Mouse (Mus musculus): Measurements from ENCODE around the gene Cd33. TPM values are rescaled to one million over a fixed set of nuclear protein-coding genes. Genes with fewer than 3 reads are reported as not detected.

The Cd33 gene
- polyA plus RNA-seq, 1 experiment from 2014 or later, result 1.4 TPM

- Histone ChIP-seq H3K4me3 (ENCODE audit: low read depth, low read length) (no peak overlapping the region), H3K4me1 (ENCODE audit: control insufficient read depth, insufficient read depth, low read length) (no peaks in the 10 kb centered on the region), H3K4me2 (ENCODE audit: low read length) (no peak overlapping the region), H3K27me3 (ENCODE audit: control insufficient read depth, insufficient read depth, low read depth, low read length) (no peaks in the 10 kb centered on the region), H3K36me3 (ENCODE audit: control insufficient read depth, insufficient read depth, low read length) (no peaks in the 10 kb centered on the region), H3K9ac (ENCODE audit: low read depth, low read length) (no peak overlapping the region), H3K9me3 (replicated peaks; ENCODE audit: control insufficient read depth, low read length, poor library complexity, severe bottlenecking) (no peaks in the 10 kb centered on the region), H3K27ac (ENCODE audit: low read length) (no peak overlapping the region)
- ATAC-seq, result no peak
- 70% methylated on average over 8 of the region's 8 CpGs for WGBS
Observed at GRCm38 (mm10) chr7:43530216-43530785, 13.9 kb downstream of the Cd33 start.

GRCm38 (mm10) chr7:43525313-43525712 lies 18.9 kb downstream of the Cd33 start:
- WGBS, result 62% methylated on average over 3 of the region's 3 CpGs

GRCm38 (mm10) chr7:43522776-43523175 lies 21.5 kb downstream of the Cd33 start:
- no peaks in the 10 kb centered on the region for H3K9me3 ChIP-seq (replicated peaks; ENCODE audit: control insufficient read depth, low read length, poor library complexity, severe bottlenecking)
- H3K27me3 ChIP-seq (ENCODE audit: control insufficient read depth, insufficient read depth, low read depth, low read length), result no peaks in the 10 kb centered on the region
- ATAC-seq, result no peak
- no peaks in the 10 kb centered on the region for H3K4me1 ChIP-seq (ENCODE audit: control insufficient read depth, insufficient read depth, low read length)
- H3K4me3 ChIP-seq (ENCODE audit: low read depth, low read length), result no peak overlapping the region
- H3K4me2 ChIP-seq (ENCODE audit: low read length), result no peak overlapping the region
- 86% methylated on average over 2 of the region's 2 CpGs for WGBS
- no peak overlapping the region for H3K27ac ChIP-seq (ENCODE audit: low read length)
- H3K36me3 ChIP-seq (ENCODE audit: control insufficient read depth, insufficient read depth, low read length), result no peaks in the 10 kb centered on the region
- no peak overlapping the region for H3K9ac ChIP-seq (ENCODE audit: low read depth, low read length)

More at GRCm38 (mm10) chr7:43525313-43525712, 18.9 kb downstream of the Cd33 start:
- Histone ChIP-seq H3K27me3 (ENCODE audit: control insufficient read depth, insufficient read depth, low read depth, low read length) (no peaks in the 10 kb centered on the region), H3K9me3 (replicated peaks; ENCODE audit: control insufficient read depth, low read length, poor library complexity, severe bottlenecking) (no peaks in the 10 kb centered on the region), H3K4me3 (ENCODE audit: low read depth, low read length) (no peak overlapping the region), H3K9ac (ENCODE audit: low read depth, low read length) (no peak overlapping the region), H3K27ac (ENCODE audit: low read length) (no peak overlapping the region), H3K4me2 (ENCODE audit: low read length) (no peak overlapping the region), H3K4me1 (ENCODE audit: control insufficient read depth, insufficient read depth, low read length) (no peaks in the 10 kb centered on the region), H3K36me3 (ENCODE audit: control insufficient read depth, insufficient read depth, low read length) (no peaks in the 10 kb centered on the region)
- no peak for ATAC-seq

- Histone ChIP-seq H3K4me1 (ENCODE audit: control insufficient read depth, insufficient read depth, low read length) (no peaks in the 10 kb centered on the region), H3K4me3 (ENCODE audit: low read depth, low read length) (no peak overlapping the region), H3K27me3 (ENCODE audit: control insufficient read depth, insufficient read depth, low read depth, low read length) (no peaks in the 10 kb centered on the region), H3K27ac (ENCODE audit: low read length) (no peak overlapping the region), H3K4me2 (ENCODE audit: low read length) (no peak overlapping the region), H3K9ac (ENCODE audit: low read depth, low read length) (no peak overlapping the region), H3K36me3 (ENCODE audit: control insufficient read depth, insufficient read depth, low read length) (no peaks in the 10 kb centered on the region), H3K9me3 (replicated peaks; ENCODE audit: control insufficient read depth, low read length, poor library complexity, severe bottlenecking) (no peaks in the 10 kb centered on the region)
- 84% methylated on average over 15 of the region's 15 CpGs for WGBS
- ATAC-seq, result no peak
Observed at GRCm38 (mm10) chr7:43518341-43518740, 25.9 kb downstream of the Cd33 start.

- Histone ChIP-seq H3K9ac (ENCODE audit: low read depth, low read length) (no peak overlapping the region), H3K4me1 (ENCODE audit: control insufficient read depth, insufficient read depth, low read length) (no peaks in the 10 kb centered on the region), H3K27ac (ENCODE audit: low read length) (no peak overlapping the region), H3K4me3 (ENCODE audit: low read depth, low read length) (no peak overlapping the region), H3K4me2 (ENCODE audit: low read length) (no peak overlapping the region), H3K27me3 (ENCODE audit: control insufficient read depth, insufficient read depth, low read depth, low read length) (no peaks in the 10 kb centered on the region), H3K9me3 (replicated peaks; ENCODE audit: control insufficient read depth, low read length, poor library complexity, severe bottlenecking) (no peaks in the 10 kb centered on the region), H3K36me3 (ENCODE audit: control insufficient read depth, insufficient read depth, low read length) (no peaks in the 10 kb centered on the region)
- WGBS, result 83% methylated on average over 5 of the region's 5 CpGs
- ATAC-seq, result no peak
Observed at GRCm38 (mm10) chr7:43515076-43515475, 29.2 kb downstream of the Cd33 start.

GRCm38 (mm10) chr7:43512519-43512918 lies 31.7 kb downstream of the Cd33 start:
- Histone ChIP-seq H3K36me3 (ENCODE audit: control insufficient read depth, insufficient read depth, low read length) (no peaks in the 10 kb centered on the region), H3K4me1 (ENCODE audit: control insufficient read depth, insufficient read depth, low read length) (no peaks in the 10 kb centered on the region), H3K27me3 (ENCODE audit: control insufficient read depth, insufficient read depth, low read depth, low read length) (no peaks in the 10 kb centered on the region), H3K9me3 (replicated peaks; ENCODE audit: control insufficient read depth, low read length, poor library complexity, severe bottlenecking) (no peaks in the 10 kb centered on the region), H3K9ac (ENCODE audit: low read depth, low read length) (no peak overlapping the region), H3K4me3 (ENCODE audit: low read depth, low read length) (no peak overlapping the region), H3K4me2 (ENCODE audit: low read length) (no peak overlapping the region), H3K27ac (ENCODE audit: low read length) (no peak overlapping the region)
- WGBS, result 92% methylated on average over 4 of the region's 4 CpGs
- no peak for ATAC-seq

- Histone ChIP-seq H3K27me3 (ENCODE audit: control insufficient read depth, insufficient read depth, low read depth, low read length) (no peaks in the 10 kb centered on the region), H3K9ac (ENCODE audit: low read depth, low read length) (no peak overlapping the region), H3K4me2 (ENCODE audit: low read length) (no peak overlapping the region), H3K9me3 (replicated peaks; ENCODE audit: control insufficient read depth, low read length, poor library complexity, severe bottlenecking) (no peaks in the 10 kb centered on the region), H3K4me1 (ENCODE audit: control insufficient read depth, insufficient read depth, low read length) (no peaks in the 10 kb centered on the region), H3K4me3 (ENCODE audit: low read depth, low read length) (no peak overlapping the region), H3K36me3 (ENCODE audit: control insufficient read depth, insufficient read depth, low read length) (no peaks in the 10 kb centered on the region), H3K27ac (ENCODE audit: low read length) (no peak overlapping the region)
- 70% methylated on average over 4 of the region's 4 CpGs for WGBS
- no peak for ATAC-seq
Observed at GRCm38 (mm10) chr7:43511707-43512478, 32.3 kb downstream of the Cd33 start.

GRCm38 (mm10) chr7:43495343-43496021 lies 48.7 kb downstream of the Cd33 start:
- Histone ChIP-seq H3K4me2 (ENCODE audit: low read length) (no peak overlapping the region), H3K9me3 (replicated peaks; ENCODE audit: control insufficient read depth, low read length, poor library complexity, severe bottlenecking) (no peaks in the 10 kb centered on the region), H3K36me3 (ENCODE audit: control insufficient read depth, insufficient read depth, low read length) (no peaks in the 10 kb centered on the region), H3K9ac (ENCODE audit: low read depth, low read length) (0 out of 2 replicates have a peak overlapping the region, but pooled peaks have one; percentile 7), H3K27ac (ENCODE audit: low read length) (no peak overlapping the region), H3K4me1 (ENCODE audit: control insufficient read depth, insufficient read depth, low read length) (peaks cover 3% of the 10 kb centered on the region; the same call in 1 of the 2 replicates), H3K27me3 (ENCODE audit: control insufficient read depth, insufficient read depth, low read depth, low read length) (no peaks in the 10 kb centered on the region), H3K4me3 (ENCODE audit: low read depth, low read length) (no peak overlapping the region)
- ATAC-seq, result peak; percentile 46; the same call in 1 of the 2 replicates
- WGBS, result 11% methylated on average over 21 of the region's 21 CpGs

- peak overlapping the region; percentile 89; the same call in 1 of the 2 replicates for H3K4me3 ChIP-seq (ENCODE audit: low read depth, low read length)
- H3K27ac ChIP-seq (ENCODE audit: low read length), result peak overlapping the region; percentile 93; the same call in 1 of the 2 replicates
- H3K9me3 ChIP-seq (replicated peaks; ENCODE audit: control insufficient read depth, low read length, poor library complexity, severe bottlenecking), result no peaks in the 10 kb centered on the region
- 66% methylated on average over 9 of the region's 9 CpGs for WGBS
- no peak overlapping the region; the same call in 1 of the 2 replicates for H3K9ac ChIP-seq (ENCODE audit: low read depth, low read length)
- peaks cover 18% of the 10 kb centered on the region for H3K4me1 ChIP-seq (ENCODE audit: control insufficient read depth, insufficient read depth, low read length)
- H3K4me2 ChIP-seq (ENCODE audit: low read length), result peak overlapping the region; percentile 78; the same call in 1 of the 2 replicates
- no peaks in the 10 kb centered on the region for H3K36me3 ChIP-seq (ENCODE audit: control insufficient read depth, insufficient read depth, low read length)
- ATAC-seq, result peak; percentile 19
- H3K27me3 ChIP-seq (ENCODE audit: control insufficient read depth, insufficient read depth, low read depth, low read length), result no peaks in the 10 kb centered on the region
Observed at GRCm38 (mm10) chr7:43490861-43491260, 53.4 kb downstream of the Cd33 start.
